Mouse (Mus musculus) forebrain, embryonic 14.5 days (tissue): ENCODE measurements around the gene Nebl. TPM values are rescaled to one million over a fixed set of nuclear protein-coding genes. Genes with fewer than 3 reads are reported as not detected.

Experiments used
- ATAC-seq: fragments of 200-750 bp; cut with Nextera tagmentation; 2 replicates; pipeline ENCODE4 v1.8.0; 2017; ENCODE audit warnings: mild to moderate bottlenecking, moderate library complexity
- DNase-seq: peaks from one replicate; pipeline ENCODE4 v3.0.0-alpha.2; 2015; ENCODE audit warnings: low spot score
- H3K27ac ChIP-seq: fragments of 300-500 bp; sonication (generic); 2 replicates; pipeline ENCODE4 v1.5.1; 2014; ENCODE audit warnings: low read depth, mild to moderate bottlenecking, control low read depth, low read length, moderate library complexity
- H3K27me3 ChIP-seq: fragments of 300-500 bp; sonication (generic); replicated peaks from 2 replicates; pipeline ENCODE4 v1.6.1; 2014; ENCODE audit warnings: low read length, control low read depth, mixed read lengths; ENCODE audit not compliant: control insufficient read depth, insufficient read depth
- H3K36me3 ChIP-seq: fragments of 300-500 bp; sonication (generic); 2 replicates; pipeline ENCODE4 v1.6.1; 2014; ENCODE audit warnings: low read length, control low read depth; ENCODE audit not compliant: control insufficient read depth, insufficient read depth
- H3K4me1 ChIP-seq: fragments of 300-500 bp; sonication (generic); 2 replicates; pipeline ENCODE4 v1.6.1; 2014; ENCODE audit warnings: antibody characterized with exemption, low read length, control low read depth; ENCODE audit not compliant: control insufficient read depth, insufficient read depth
- H3K4me2 ChIP-seq: fragments of 300-500 bp; sonication (generic); 2 replicates; pipeline ENCODE4 v1.6.1; 2014; ENCODE audit warnings: mild to moderate bottlenecking, control low read depth, low read length
- H3K4me3 ChIP-seq: fragments of 300-500 bp; sonication (generic); 2 replicates; pipeline ENCODE4 v1.5.1; 2014; ENCODE audit warnings: low read depth, low read length, control low read depth
- H3K9ac ChIP-seq: fragments of 300-500 bp; sonication (generic); 2 replicates; pipeline ENCODE4 v1.6.1; 2014; ENCODE audit warnings: mild to moderate bottlenecking, low read length, control low read depth, moderate library complexity
- H3K9me3 ChIP-seq: fragments of 300-500 bp; sonication (generic); replicated peaks from 2 replicates; pipeline ENCODE4 v1.6.1; 2016; ENCODE audit warnings: low read length, control low read depth, mixed read lengths; ENCODE audit not compliant: control insufficient read depth
- WGBS: fragments of 180-500 bp; shearing (Covaris S2); extraction: QIAGEN DNeasy Blood & Tissue Kit; methylation state at CpG from one replicate; pipeline ENCODE4 v1.1.7; 2014; 5-methylcytosine and 5-hydroxymethylcytosine counted together
- polyA plus RNA-seq: library from polyadenylated mRNA; unstranded; fragments of >200 nt; fragmentation: Nextera tagmentation; extraction: Ambion mirVana; gene quantifications from 2 replicates; pipeline ENCODE4 v1.2.1, GENCODE M21; 2014

Nebl gene
- polyA plus RNA-seq, 1 experiment from 2014 or later: 3.5 TPM

DNA sequence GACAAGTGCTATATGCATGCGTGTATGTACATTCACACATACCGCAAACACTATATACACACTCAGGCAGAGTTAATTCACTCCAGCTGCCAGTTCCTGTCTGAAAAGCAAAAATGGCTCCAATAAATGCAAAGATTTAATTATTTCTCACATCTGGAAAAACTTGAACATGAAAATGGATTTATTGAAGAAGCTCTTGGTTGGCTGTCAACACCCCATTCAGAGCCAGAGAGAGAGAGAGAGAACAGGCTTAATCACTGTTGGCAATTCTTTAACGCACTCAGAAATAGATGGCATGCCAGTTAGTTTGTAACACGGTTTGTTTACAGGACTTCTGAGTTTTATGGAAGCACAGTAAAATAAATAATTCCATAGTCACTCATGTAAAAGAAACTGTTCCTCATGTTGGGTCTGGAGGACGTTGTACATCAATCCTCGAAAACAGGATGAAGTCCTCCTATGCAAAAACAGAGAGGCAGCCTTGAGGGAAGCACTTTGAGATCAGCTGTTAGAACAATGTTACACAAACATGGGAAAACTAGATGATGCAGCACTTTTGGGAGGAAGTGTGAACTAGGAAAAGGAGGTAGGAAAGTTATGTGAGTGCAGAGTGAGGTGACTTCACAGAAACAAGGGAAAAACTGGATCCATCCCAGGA lies 265.6 kb downstream of the Nebl start:
- ATAC-seq (no peak), DNase-seq (no peak)
- Histone ChIP-seq H3K27me3 (no peaks in the 10 kb centered on the region), H3K4me1 (no peaks in the 10 kb centered on the region), H3K36me3 (no peaks in the 10 kb centered on the region), H3K4me3 (no peak overlapping the region), H3K27ac (no peak overlapping the region), H3K4me2 (no peak overlapping the region), H3K9ac (no peak overlapping the region), H3K9me3 (no peaks in the 10 kb centered on the region)
- WGBS: 91% methylated on average over 6 of the region's 6 CpGs

DNA sequence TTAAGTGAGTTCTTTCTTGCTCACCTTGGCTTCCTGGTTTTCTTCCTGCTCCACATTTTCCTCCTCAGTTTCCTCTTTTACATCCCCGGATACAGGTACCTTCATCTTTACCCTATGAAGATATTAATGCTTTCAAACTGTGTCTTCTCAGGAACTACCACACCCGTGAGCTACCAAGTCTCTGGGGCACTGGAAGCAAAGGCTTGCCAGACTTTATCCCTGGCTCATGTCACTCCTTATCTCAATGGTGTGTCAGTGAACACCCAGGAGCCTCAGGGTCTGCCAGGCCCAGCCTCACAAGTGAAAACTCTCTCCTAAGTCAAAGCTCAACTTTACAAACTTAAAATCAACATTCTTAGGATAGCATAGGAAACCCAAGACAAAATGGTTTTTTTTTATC lies 270.8 kb downstream of the Nebl start:
- DNase-seq: no peak
- ATAC-seq: no peak
- WGBS: 92% methylated on average over 2 of the region's 2 CpGs
- Histone ChIP-seq H3K4me3 (no peak overlapping the region), H3K4me1 (no peaks in the 10 kb centered on the region), H3K9ac (no peak overlapping the region), H3K27ac (no peak overlapping the region), H3K36me3 (no peaks in the 10 kb centered on the region), H3K27me3 (no peaks in the 10 kb centered on the region), H3K4me2 (no peak overlapping the region), H3K9me3 (no peaks in the 10 kb centered on the region)

DNA sequence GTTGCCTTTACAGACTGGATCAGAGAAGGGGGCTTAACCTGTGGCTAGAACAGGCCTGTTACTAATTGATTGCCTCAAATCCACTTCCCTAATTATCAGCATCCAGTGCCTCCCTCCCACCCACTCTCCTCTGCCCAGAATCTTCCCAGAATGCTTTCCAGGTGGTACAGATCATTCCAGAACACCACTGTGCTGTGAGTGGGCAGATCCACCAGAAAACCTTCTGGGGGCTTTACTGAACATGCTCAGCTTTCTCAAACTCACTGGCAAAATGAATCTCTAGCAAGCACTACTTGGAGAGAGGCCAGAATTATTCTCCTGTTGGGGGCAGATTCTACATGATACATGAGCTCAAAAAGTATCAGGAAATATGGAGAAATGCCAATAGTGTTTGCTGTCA lies 277.6 kb downstream of the Nebl start:
- Histone ChIP-seq H3K9ac (no peak overlapping the region), H3K36me3 (no peaks in the 10 kb centered on the region), H3K27ac (no peak overlapping the region), H3K4me3 (no peak overlapping the region), H3K27me3 (no peaks in the 10 kb centered on the region), H3K4me2 (no peak overlapping the region), H3K4me1 (no peaks in the 10 kb centered on the region), H3K9me3 (no peaks in the 10 kb centered on the region)
- peak; percentile 17 for DNase-seq
- no peak for ATAC-seq

DNA sequence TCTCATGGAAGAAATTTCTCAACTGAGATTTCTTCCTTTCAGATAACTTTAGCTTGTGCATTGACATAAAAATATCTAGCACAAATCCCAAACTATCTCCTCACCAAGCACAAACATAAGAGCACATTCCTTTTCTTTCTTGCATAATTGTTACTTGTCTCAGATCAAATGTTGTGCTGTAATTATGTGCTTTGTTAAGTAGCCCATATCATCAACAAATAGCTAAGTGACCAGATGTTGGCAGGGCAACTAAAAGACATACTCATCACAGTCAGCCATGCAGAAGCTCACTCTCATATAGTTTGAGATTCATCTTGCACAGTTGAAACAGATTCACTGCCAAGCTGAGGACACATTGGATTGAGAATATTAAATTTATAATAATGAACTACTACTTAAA lies 282.9 kb downstream of the Nebl start:
- DNase-seq (no peak), ATAC-seq (no peak)
- H3K9me3 ChIP-seq: no peaks in the 10 kb centered on the region
- H3K4me3 ChIP-seq: no peak overlapping the region
- H3K4me1 ChIP-seq: no peaks in the 10 kb centered on the region
- no peaks in the 10 kb centered on the region for H3K36me3 ChIP-seq
- no peak overlapping the region for H3K9ac ChIP-seq
- no peak overlapping the region for H3K27ac ChIP-seq
- H3K27me3 ChIP-seq: no peaks in the 10 kb centered on the region
- no peak overlapping the region for H3K4me2 ChIP-seq

DNA sequence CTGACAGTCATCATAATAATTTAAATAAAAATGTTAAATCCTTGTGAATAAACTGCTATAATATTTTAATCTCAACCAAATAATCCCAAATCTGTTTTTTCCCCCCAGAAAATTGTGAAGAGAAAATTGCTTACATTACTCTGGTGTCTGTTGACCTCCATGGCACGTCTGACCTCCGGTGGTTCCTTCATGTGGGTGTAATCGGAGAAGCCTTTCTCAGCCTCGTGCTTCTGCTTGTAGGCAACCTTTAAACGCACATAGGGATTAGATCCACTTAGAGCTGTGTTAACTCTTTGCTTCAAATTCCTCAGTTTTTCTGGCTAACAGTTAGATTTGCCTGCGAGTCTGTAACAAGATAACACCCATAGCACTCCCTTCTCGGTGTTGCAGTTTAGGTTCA lies 287.7 kb downstream of the Nebl start:
- no peak overlapping the region for H3K4me2 ChIP-seq
- DNase-seq: no peak
- H3K9ac ChIP-seq: no peak overlapping the region
- H3K4me3 ChIP-seq: no peak overlapping the region
- no peaks in the 10 kb centered on the region for H3K27me3 ChIP-seq
- H3K9me3 ChIP-seq: no peaks in the 10 kb centered on the region
- no peaks in the 10 kb centered on the region for H3K36me3 ChIP-seq
- no peaks in the 10 kb centered on the region for H3K4me1 ChIP-seq
- no peak overlapping the region for H3K27ac ChIP-seq
- ATAC-seq: no peak
- 69% methylated on average over 7 of the region's 7 CpGs for WGBS

DNA sequence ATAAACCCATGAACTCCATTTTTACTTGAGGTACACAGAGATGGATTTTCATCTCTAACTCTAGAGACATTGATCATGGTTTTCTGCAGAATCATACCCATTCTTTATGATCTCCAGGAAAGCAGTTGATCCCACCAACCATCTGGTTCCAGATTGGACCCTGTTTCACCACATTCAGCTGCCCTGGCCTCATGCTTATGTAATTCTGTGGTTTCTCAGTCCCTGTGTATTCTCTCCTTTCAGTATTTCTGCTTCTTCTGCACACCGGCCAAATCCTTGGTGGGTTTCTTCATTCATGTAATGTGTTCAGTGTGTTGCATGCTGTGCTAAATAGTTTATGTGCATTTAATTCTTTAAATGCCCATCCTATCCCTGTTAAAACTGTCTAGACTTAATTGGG lies 292.9 kb downstream of the Nebl start:
- Histone ChIP-seq H3K9me3 (no peaks in the 10 kb centered on the region), H3K4me1 (no peaks in the 10 kb centered on the region), H3K9ac (no peak overlapping the region), H3K4me3 (no peak overlapping the region), H3K4me2 (no peak overlapping the region), H3K36me3 (no peaks in the 10 kb centered on the region), H3K27ac (no peak overlapping the region), H3K27me3 (no peaks in the 10 kb centered on the region)
- ATAC-seq (no peak), DNase-seq (no peak)
- 90% methylated on average over 1 of the region's 1 CpGs for WGBS

DNA sequence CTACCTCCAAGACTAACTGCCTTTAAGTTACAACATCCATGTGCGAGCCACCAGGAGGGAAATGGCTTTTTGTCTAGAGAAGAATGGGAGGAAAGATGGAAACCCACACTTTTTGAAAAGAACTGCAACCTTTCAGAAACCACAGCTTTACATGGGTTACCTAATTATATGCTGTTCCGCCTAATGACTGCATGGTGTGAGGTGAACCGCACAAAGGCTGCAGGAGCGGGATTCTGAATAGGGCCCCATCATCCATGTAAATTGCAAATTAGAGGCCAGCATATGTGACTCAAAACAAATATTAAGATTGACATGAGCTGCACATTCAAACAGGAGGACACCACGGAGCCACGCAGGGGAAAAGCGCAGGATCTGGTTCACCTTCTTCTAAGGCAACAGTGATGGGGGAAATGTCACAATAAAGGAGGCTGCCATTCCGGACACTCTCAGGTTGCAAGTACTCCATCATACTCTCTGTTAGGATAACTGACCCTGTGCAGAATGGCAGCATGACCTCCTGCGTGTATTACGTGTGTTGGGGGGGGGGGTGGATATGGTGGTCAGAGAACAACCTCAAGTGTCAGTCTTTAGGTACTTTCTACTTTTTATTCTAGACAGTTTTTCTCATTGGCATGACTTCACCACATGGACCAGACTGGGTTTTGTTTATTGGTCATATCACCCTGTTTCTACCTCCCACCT lies 294.4 kb downstream of the Nebl start:
- ATAC-seq: peak; percentile 69
- no peaks in the 10 kb centered on the region for H3K9me3 ChIP-seq
- WGBS: 19% methylated on average over 10 of the region's 10 CpGs

DNA sequence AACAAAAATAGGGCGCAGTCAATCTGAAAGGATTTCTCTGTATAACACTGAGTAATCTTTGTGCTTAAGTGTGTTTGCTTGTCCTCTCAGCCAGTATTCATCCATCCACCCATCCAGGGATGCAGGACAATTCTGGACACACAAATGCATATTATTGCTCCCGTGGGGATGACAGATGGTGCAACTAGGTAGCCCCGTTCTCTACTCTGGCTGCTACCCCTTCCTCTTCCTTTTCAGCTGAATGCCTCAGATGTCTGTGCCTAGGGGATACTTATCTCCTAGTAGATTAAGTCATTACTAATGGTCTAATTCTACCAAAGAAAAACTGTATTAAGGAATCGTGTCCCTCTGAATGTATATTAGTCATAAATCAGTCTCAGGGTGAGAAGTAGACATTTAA lies 296.0 kb downstream of the Nebl start:
- DNase-seq (no peak), ATAC-seq (no peak)
- no peaks in the 10 kb centered on the region for H3K36me3 ChIP-seq
- no peaks in the 10 kb centered on the region for H3K9me3 ChIP-seq
- WGBS: 77% methylated on average over 4 of the region's 4 CpGs
- H3K4me2 ChIP-seq: no peak overlapping the region
- H3K9ac ChIP-seq: no peak overlapping the region
- no peaks in the 10 kb centered on the region for H3K27me3 ChIP-seq
- no peaks in the 10 kb centered on the region for H3K4me1 ChIP-seq
- H3K27ac ChIP-seq: no peak overlapping the region
- H3K4me3 ChIP-seq: no peak overlapping the region

More for the DNA sequence above, 294.4 kb downstream of the Nebl start:
- DNase-seq: peak; percentile 44
- Histone ChIP-seq H3K9ac (no peak overlapping the region), H3K4me2 (no peak overlapping the region), H3K4me3 (no peak overlapping the region), H3K27me3 (no peaks in the 10 kb centered on the region), H3K4me1 (no peaks in the 10 kb centered on the region), H3K36me3 (no peaks in the 10 kb centered on the region), H3K27ac (no peak overlapping the region)

DNA sequence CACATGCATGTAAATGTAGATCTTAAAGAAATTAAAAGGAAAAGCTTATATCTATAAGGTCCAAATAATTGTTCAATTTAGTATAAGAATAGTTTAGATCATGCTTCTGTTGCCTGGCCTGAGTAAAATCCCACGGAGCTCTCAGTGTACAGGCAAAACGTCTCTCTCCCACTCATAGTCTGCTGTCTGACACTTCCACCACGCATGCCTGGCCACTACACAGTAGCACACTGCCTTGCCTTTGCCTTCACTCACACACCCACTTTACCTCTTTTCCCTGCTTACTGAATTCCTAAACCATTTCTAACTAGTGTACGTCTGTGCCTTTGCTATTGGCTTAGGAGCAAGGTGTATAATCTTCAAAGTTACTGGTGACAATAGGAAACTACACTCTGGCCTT lies 302.2 kb downstream of the Nebl start:
- Histone ChIP-seq H3K4me2 (no peak overlapping the region), H3K4me1 (no peaks in the 10 kb centered on the region), H3K27ac (no peak overlapping the region), H3K9me3 (no peaks in the 10 kb centered on the region), H3K27me3 (no peaks in the 10 kb centered on the region), H3K9ac (no peak overlapping the region), H3K4me3 (no peak overlapping the region), H3K36me3 (no peaks in the 10 kb centered on the region)
- 84% methylated on average over 4 of the region's 4 CpGs for WGBS
- DNase-seq: no peak
- no peak for ATAC-seq
